Mouse (Mus musculus) embryonic facial prominence, embryonic 11.5 days (tissue): ENCODE measurements at regions not wholly inside any gene's neighbourhood (a gene's known extent, or its start where the extent isn't known, plus 50 kb on each side); places are given as distances from the start of the nearest gene placed in this dataset.

Source experiments
- ATAC-seq: fragments of 200-750 bp; cut with Nextera tagmentation; replicated peaks from 2 replicates; pipeline ENCODE4 v1.8.0; 2017; ENCODE audit warnings: low read depth; ENCODE audit not compliant: insufficient number of reproducible peaks, low FRiP score, low TSS enrichment
- DNase-seq: peaks from one replicate; pipeline ENCODE4 v3.0.0-alpha.2; 2015; ENCODE audit warnings: low spot score
- H3K27ac ChIP-seq: fragments of 300-500 bp; sonication (generic); replicated peaks from 2 replicates; pipeline ENCODE4 v1.5.1; 2014; ENCODE audit warnings: mild to moderate bottlenecking, low read depth, low read length, control low read depth
- H3K27me3 ChIP-seq: fragments of 300-500 bp; sonication (generic); 2 replicates; pipeline ENCODE4 v1.6.1; 2014; ENCODE audit warnings: mild to moderate bottlenecking, low read length, moderate library complexity, mixed read lengths; ENCODE audit not compliant: control insufficient read depth, insufficient read depth
- H3K36me3 ChIP-seq: fragments of 300-500 bp; sonication (generic); replicated peaks from 2 replicates; pipeline ENCODE4 v1.6.1; 2014; ENCODE audit warnings: low read depth, mild to moderate bottlenecking, low read length, moderate library complexity, mixed read lengths; ENCODE audit not compliant: control insufficient read depth, insufficient read depth
- H3K4me1 ChIP-seq: fragments of 300-500 bp; sonication (generic); 2 replicates; pipeline ENCODE4 v1.6.1; 2014; ENCODE audit warnings: low read length, mixed read lengths; ENCODE audit not compliant: control insufficient read depth, insufficient read depth
- H3K4me2 ChIP-seq: fragments of 300-500 bp; sonication (generic); 2 replicates; pipeline ENCODE4 v1.6.1; 2014; ENCODE audit warnings: low read depth, mild to moderate bottlenecking, control low read depth, low read length, moderate library complexity
- H3K4me3 ChIP-seq: fragments of 300-500 bp; sonication (generic); 2 replicates; pipeline ENCODE4 v1.5.1; 2014; ENCODE audit warnings: low read depth, low read length, control low read depth
- H3K9ac ChIP-seq: fragments of 300-500 bp; sonication (generic); replicated peaks from 2 replicates; pipeline ENCODE4 v1.6.1; 2014; ENCODE audit warnings: mild to moderate bottlenecking, control low read depth, low read length
- H3K9me3 ChIP-seq: fragments of 300-500 bp; sonication (generic); replicated peaks from 2 replicates; pipeline ENCODE4 v1.6.1; 2016; ENCODE audit warnings: mild to moderate bottlenecking, low read length, inconsistent platforms, mixed read lengths; ENCODE audit not compliant: control insufficient read depth
- WGBS: fragments of 180-500 bp; shearing (Covaris S2); extraction: QIAGEN DNeasy Blood & Tissue Kit; methylation state at CpG from one replicate; pipeline ENCODE4 v1.1.7; 2014; 5-methylcytosine and 5-hydroxymethylcytosine counted together

DNA sequence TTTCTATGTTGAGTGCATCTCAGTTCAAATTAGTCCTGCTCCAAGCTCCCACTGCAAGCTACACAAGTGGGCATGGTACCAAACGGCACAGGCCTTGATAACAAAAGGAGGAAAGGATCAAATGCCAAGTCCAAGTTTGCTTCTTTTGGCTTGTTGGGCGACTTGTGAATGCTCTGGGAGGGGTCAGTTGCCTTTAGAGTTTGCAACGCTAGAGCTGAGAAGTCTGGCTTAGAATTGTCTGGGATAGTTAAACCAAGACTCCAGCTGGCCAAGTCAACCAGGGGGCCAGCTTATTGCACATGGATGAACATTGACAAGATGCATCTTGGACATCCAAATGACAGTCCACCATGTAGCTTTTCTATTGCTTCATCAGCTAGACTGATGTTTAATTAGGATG, 187.5 kb upstream of the Ccdc122 start:
- Histone ChIP-seq H3K4me2 (no peak overlapping the region), H3K9ac (no peak overlapping the region), H3K4me3 (no peak overlapping the region), H3K9me3 (no peaks in the 10 kb centered on the region), H3K27ac (no peak overlapping the region), H3K36me3 (no peaks in the 10 kb centered on the region), H3K27me3 (no peaks in the 10 kb centered on the region), H3K4me1 (no peaks in the 10 kb centered on the region)
- DNase-seq: no peak
- no peak for ATAC-seq
- WGBS: 71% methylated on average over 3 of the region's 3 CpGs

DNA sequence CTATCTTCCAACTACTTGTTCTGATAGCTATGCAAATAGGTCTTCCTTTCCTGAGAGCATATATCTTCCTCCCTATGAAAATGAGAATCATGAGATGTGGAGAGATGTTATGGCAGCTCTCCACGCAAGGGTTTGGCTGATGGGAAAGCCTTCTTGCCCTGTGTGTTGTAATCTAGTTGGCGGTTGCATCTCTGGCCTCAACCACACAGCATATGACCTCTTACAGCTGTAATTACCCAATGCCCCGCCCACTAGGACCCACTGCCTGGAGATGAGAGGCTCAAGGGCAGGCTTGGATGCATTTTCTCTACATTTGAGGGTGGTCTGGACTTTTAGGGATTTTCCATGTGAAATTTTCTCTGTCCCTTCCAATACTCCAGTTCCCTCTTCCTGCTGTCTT, 190.9 kb upstream of the Ccdc122 start:
- Histone ChIP-seq H3K9ac (no peak overlapping the region), H3K27ac (no peak overlapping the region), H3K4me1 (no peaks in the 10 kb centered on the region), H3K9me3 (no peaks in the 10 kb centered on the region), H3K27me3 (no peaks in the 10 kb centered on the region), H3K36me3 (no peaks in the 10 kb centered on the region), H3K4me3 (no peak overlapping the region), H3K4me2 (no peak overlapping the region)
- no peak for DNase-seq
- WGBS: 74% methylated on average over 3 of the region's 3 CpGs
- no peak for ATAC-seq

DNA sequence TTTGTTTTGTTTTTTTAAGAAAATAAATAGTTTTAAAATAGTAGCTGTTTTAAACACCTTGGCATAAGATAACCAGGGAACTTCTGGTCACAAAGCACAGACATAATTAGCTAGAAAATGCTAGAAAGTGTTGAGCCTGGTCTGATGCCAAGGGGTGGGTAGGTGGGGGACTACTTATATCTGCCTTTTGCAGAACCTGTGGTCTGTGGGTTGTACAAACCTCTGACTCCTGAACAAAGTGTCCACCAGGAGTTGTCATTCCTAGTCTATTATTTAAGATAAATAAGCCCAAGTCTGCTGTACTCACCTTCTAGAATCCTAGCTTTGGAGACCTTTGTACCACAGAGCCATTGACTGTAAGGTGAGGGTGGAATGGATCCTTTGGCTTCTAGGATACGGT, 191.9 kb upstream of the Ccdc122 start:
- Histone ChIP-seq H3K4me1 (no peaks in the 10 kb centered on the region), H3K4me3 (no peak overlapping the region), H3K9me3 (no peaks in the 10 kb centered on the region), H3K36me3 (no peaks in the 10 kb centered on the region), H3K27me3 (no peaks in the 10 kb centered on the region), H3K27ac (no peak overlapping the region), H3K9ac (no peak overlapping the region), H3K4me2 (no peak overlapping the region)
- 88% methylated on average over 1 of the region's 1 CpGs for WGBS
- ATAC-seq (no peak), DNase-seq (no peak)

- Histone ChIP-seq H3K4me2 (no peak overlapping the region), H3K9ac (no peak overlapping the region), H3K4me1 (no peaks in the 10 kb centered on the region), H3K27me3 (no peaks in the 10 kb centered on the region), H3K27ac (no peak overlapping the region), H3K4me3 (no peak overlapping the region), H3K9me3 (no peaks in the 10 kb centered on the region), H3K36me3 (no peaks in the 10 kb centered on the region)
- ATAC-seq (no peak), DNase-seq (no peak)
- 89% methylated on average over 5 of the region's 5 CpGs for WGBS
These were observed 198.9 kb upstream of the Ccdc122 start for GRCm38 (mm10) chr14:76837583-76838220.

GRCm38 (mm10) chr14:76836926-76837516, 199.6 kb upstream of the Ccdc122 start:
- no peak overlapping the region for H3K4me3 ChIP-seq
- H3K36me3 ChIP-seq: no peaks in the 10 kb centered on the region
- 63% methylated on average over 10 of the region's 10 CpGs for WGBS
- no peaks in the 10 kb centered on the region for H3K4me1 ChIP-seq
- ATAC-seq (no peak), DNase-seq (no peak)
- no peak overlapping the region for H3K9ac ChIP-seq
- H3K4me2 ChIP-seq: no peak overlapping the region
- H3K27me3 ChIP-seq: no peaks in the 10 kb centered on the region
- H3K9me3 ChIP-seq: no peaks in the 10 kb centered on the region
- H3K27ac ChIP-seq: no peak overlapping the region

DNA sequence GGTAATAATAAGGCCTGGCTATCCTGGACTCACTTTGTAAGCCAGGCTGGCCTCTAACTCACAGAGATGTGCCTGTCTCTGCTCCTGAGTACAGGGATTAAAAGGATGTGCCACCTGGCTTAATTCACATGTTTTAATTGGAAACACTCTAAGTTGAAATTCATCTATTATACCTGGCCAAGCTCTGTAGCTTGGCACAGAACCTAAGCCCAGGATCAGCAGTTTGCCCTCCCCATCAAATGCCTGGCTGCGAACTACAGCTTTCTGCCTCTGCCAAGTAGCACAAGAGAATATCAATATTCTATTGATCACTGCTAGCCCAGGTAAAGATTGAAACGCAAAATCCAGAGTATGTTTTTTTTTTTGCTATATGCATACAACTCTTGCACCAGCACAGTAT, 200.3 kb upstream of the Ccdc122 start:
- WGBS: 92% methylated on average over 2 of the region's 2 CpGs
- Histone ChIP-seq H3K36me3 (no peaks in the 10 kb centered on the region), H3K4me1 (no peaks in the 10 kb centered on the region), H3K4me2 (no peak overlapping the region), H3K9ac (no peak overlapping the region), H3K9me3 (no peaks in the 10 kb centered on the region), H3K4me3 (no peak overlapping the region), H3K27ac (no peak overlapping the region), H3K27me3 (no peaks in the 10 kb centered on the region)
- no peak for ATAC-seq
- DNase-seq: no peak

DNA sequence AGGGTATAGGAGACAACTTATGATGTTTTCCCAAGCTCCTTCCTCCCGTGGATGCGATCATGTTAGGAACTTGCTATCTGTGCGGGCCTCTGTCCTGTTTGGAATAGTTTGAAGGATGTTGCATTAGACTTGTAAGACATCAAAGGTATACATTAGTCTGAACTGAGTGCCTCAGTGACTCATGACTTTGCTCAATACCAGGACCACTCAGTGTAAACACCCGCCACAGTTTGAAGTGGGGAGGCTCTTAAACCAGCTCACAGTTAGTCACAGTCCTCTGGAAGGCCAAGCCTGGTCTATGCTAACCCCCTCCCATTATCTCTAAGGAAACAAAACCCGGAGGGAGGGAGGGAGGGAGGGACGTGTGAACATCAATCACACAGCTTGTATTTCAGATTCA, 202.5 kb upstream of the Ccdc122 start:
- Histone ChIP-seq H3K4me1 (no peaks in the 10 kb centered on the region), H3K36me3 (no peaks in the 10 kb centered on the region), H3K27ac (no peak overlapping the region), H3K4me3 (no peak overlapping the region), H3K27me3 (no peaks in the 10 kb centered on the region), H3K9me3 (no peaks in the 10 kb centered on the region), H3K9ac (no peak overlapping the region), H3K4me2 (no peak overlapping the region)
- 81% methylated on average over 6 of the region's 6 CpGs for WGBS
- DNase-seq: no peak
- no peak for ATAC-seq

DNA sequence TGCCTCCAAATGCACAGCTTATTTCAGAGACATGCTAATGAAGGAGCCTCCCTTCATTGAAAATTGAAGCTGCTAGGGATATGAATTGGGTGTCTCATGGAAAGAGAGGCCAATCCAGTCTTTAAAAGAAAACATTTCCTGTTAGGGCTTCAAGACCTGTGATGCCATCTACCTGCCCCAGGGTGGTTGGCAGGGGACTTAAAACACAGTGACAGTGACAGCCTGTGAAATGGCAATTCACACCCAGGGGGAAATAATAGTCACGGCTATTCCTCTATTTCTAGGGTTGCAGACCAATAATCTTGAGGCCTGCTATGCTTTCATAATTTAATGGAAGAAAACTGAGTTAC, 207.4 kb upstream of the Ccdc122 start:
- Histone ChIP-seq H3K4me3 (no peak overlapping the region), H3K27ac (no peak overlapping the region), H3K4me2 (no peak overlapping the region), H3K9me3 (no peaks in the 10 kb centered on the region), H3K9ac (no peak overlapping the region), H3K4me1 (no peaks in the 10 kb centered on the region), H3K27me3 (no peaks in the 10 kb centered on the region), H3K36me3 (no peaks in the 10 kb centered on the region)
- 72% methylated on average over 1 of the region's 1 CpGs for WGBS
- no peak for DNase-seq
- no peak for ATAC-seq
